9 mouse cellular contexts compared by ENCODE assay signal in genomic region chr11:102555400-102556030, GRCm38 (mm10). TPM values are rescaled to one million over a fixed set of nuclear protein-coding genes. Genes with fewer than 3 reads are reported as not detected.
A peak's percentile ranks its signal among the peaks of the same experiment; 100 is the strongest.
DNase-seq lines count a peak whose midpoint lies in the region; TF ChIP-seq lines count a peak whose summit lies in the region.
"Had no signal": no experiment of that assay in that cellular context is flagged by ENCODE, and none has a peak within 500 bp of the region (broad histone marks: within the 10 kb centered on the region; RNA-seq: fewer than 3 reads in every experiment).

No protein-coding gene starts in this region.

- no peak for TF ChIP-seq POLR2A in spleen, adult 2 months (IDR thresholded peaks at IDR 0.05; ENCODE audit: low read depth, low read length)

- peak; percentile 51 for DNase-seq in gastrocnemius, postnatal 10 days
- no peak for DNase-seq in gastrocnemius, postnatal 25 days
- DNase-seq in spleen, adult 2 months (ENCODE audit: low read depth in 1 of 2, low spot score in 2 of 2) = peak in 1 of 2 experiments; percentile 5
- no peak for DNase-seq in spleen, adult 12 weeks (ENCODE audit: low spot score)
- no peak for DNase-seq in hindbrain, embryonic 10.5 days (ENCODE audit: low spot score)
- DNase-seq in urinary bladder, postnatal 10 days (ENCODE audit: low spot score) = no peak
- no peak for DNase-seq in right cerebral cortex, postnatal 25 days

- peak overlapping the region; percentile 85 for H3K4me3 ChIP-seq in spleen, adult 2 months (ENCODE audit: extremely low read depth, insufficient read depth, insufficient read length)
- H3K4me3 ChIP-seq in hindbrain, embryonic 10.5 days = peak overlapping the region; percentile 95
- H3K4me3 ChIP-seq in macrophage (ENCODE audit: inconsistent target) = peak overlapping the region; percentile 71

- H3K79me2 ChIP-seq in macrophage (ENCODE audit: inconsistent target) = peaks cover 53% of the 10 kb centered on the region

- peaks cover 5% of the 10 kb centered on the region; the same call in 1 of the 2 replicates for H3K4me1 ChIP-seq in spleen, adult 2 months (ENCODE audit: control insufficient read depth, insufficient read depth, insufficient read length)
- H3K4me1 ChIP-seq in hindbrain, embryonic 10.5 days (replicated peaks) = peaks cover 26% of the 10 kb centered on the region

- no peaks in the 10 kb centered on the region for H3K36me3 ChIP-seq in spleen, adult 2 months (ENCODE audit: control insufficient read depth, insufficient read depth, low read length)
- H3K36me3 ChIP-seq in hindbrain, embryonic 10.5 days = peaks cover 12% of the 10 kb centered on the region; the same call in 1 of the 2 replicates
- no peaks in the 10 kb centered on the region for H3K36me3 ChIP-seq in macrophage (ENCODE audit: inconsistent target)

- no peak for TF ChIP-seq CTCF in spleen, adult 2 months (IDR thresholded peaks at IDR 0.05; ENCODE audit: extremely low read depth, insufficient read depth, insufficient read length, insufficient replicate concordance)

- WGBS in spleen, adult 2 months = under 1% methylated on average over 39 of the region's 39 CpGs
- WGBS in hindbrain, embryonic 10.5 days = under 1% methylated on average over 39 of the region's 39 CpGs
- WGBS in macrophage (ENCODE audit: missing documents) = 1% methylated on average over 39 of the region's 39 CpGs

- peak overlapping the region; percentile 89 for H3K27ac ChIP-seq in spleen, adult 2 months (ENCODE audit: insufficient read depth, low read length)
- peak overlapping the region; percentile 98 for H3K27ac ChIP-seq in hindbrain, embryonic 10.5 days
- peak overlapping the region; percentile 37; the same call in 1 of the 2 replicates for H3K27ac ChIP-seq in macrophage

- H3K9me3 ChIP-seq in hindbrain, embryonic 10.5 days = no peaks in the 10 kb centered on the region

- H3K27me3 ChIP-seq in spleen, adult 2 months (ENCODE audit: control insufficient read depth, insufficient read depth, low read length) = no peaks in the 10 kb centered on the region
- no peaks in the 10 kb centered on the region for H3K27me3 ChIP-seq in hindbrain, embryonic 10.5 days (ENCODE audit: insufficient read depth, poor library complexity, severe bottlenecking)

RNA-seq across cellular contexts. Expression of gene Gpatch8, which starts 0.7 kb away (rescaled TPM):
- 10 to 100 TPM; 28.9 to 33.9 TPM for total RNA-seq in gastrocnemius, postnatal 10 days (2021)
- 10 to 100 TPM; 17.5 to 19.6 TPM for total RNA-seq in gastrocnemius, postnatal 25 days (2021)
- polyA plus RNA-seq in spleen, adult 2 months (2012; rRNA removed) = 12.3 and 13.6 TPM in 2 replicates
- polyA plus RNA-seq in hindbrain, embryonic 10.5 days (2016; fragmentation: Nextera tagmentation; extraction: Ambion mirVana) = 63.0 and 66.5 TPM in 2 replicates
- total RNA-seq in macrophage (2018; cell fraction: chromatin; rRNA removed) = 100 to 1,000 TPM in 20 of 26 experiments, 10 to 100 TPM in 6; 74.3 to 184 (median 128) TPM
- total RNA-seq in macrophage (2018; cell fraction: cytosol; rRNA removed) = 10 to 100 TPM; 13.1 to 27.5 (median 21.1) TPM
- total RNA-seq in macrophage (2018; cell fraction: nucleus; rRNA removed) = 10 to 100 TPM; 31.1 to 92.0 (median 53.1) TPM
- 14.4 to 21.0 TPM (median 17.4 TPM) in 3 replicates for polyA plus RNA-seq in macrophage (2018)

RNA-seq across cellular contexts. Expression of gene Gm11627, which starts 23.7 kb away (rescaled TPM):
- total RNA-seq in gastrocnemius, postnatal 10 days (2021) = 1 to 10 TPM in 1 of 2 experiments, under 1 TPM in 1; 0.50 to 1.0 TPM
- under 1 TPM in 1 of 2 experiments, not detected in 1; 0.43 TPM for total RNA-seq in gastrocnemius, postnatal 25 days (2021)
- polyA plus RNA-seq in spleen, adult 2 months (2012; rRNA removed) = 0.27 TPM in 1 of 2 replicates, not detected in the other
- polyA plus RNA-seq in hindbrain, embryonic 10.5 days (2016; fragmentation: Nextera tagmentation; extraction: Ambion mirVana) = 9.0 and 9.1 TPM in 2 replicates
- not detected for total RNA-seq in macrophage (2018; cell fraction: chromatin; rRNA removed)
- not detected for total RNA-seq in macrophage (2018; cell fraction: cytosol; rRNA removed)
- not detected for total RNA-seq in macrophage (2018; cell fraction: nucleus; rRNA removed)
- not detected in 3 replicates for polyA plus RNA-seq in macrophage (2018)
- total RNA-seq: hematopoietic stem cell, adult 5-6 weeks had no signal

RNA-seq across cellular contexts. Expression of gene Fzd2, which starts 48.7 kb away (rescaled TPM):
- 10 to 100 TPM in 1 of 2 experiments, 1 to 10 TPM in 1; 8.0 to 12.5 TPM for total RNA-seq in gastrocnemius, postnatal 10 days (2021)
- total RNA-seq in gastrocnemius, postnatal 25 days (2021) = 1 to 10 TPM; 2.5 to 2.7 TPM
- polyA plus RNA-seq in spleen, adult 2 months (2012; rRNA removed) = 2.9 and 4.2 TPM in 2 replicates
- polyA plus RNA-seq in hindbrain, embryonic 10.5 days (2016; fragmentation: Nextera tagmentation; extraction: Ambion mirVana) = 31.8 and 36.9 TPM in 2 replicates
- 1 to 10 TPM in 1 of 26 experiments, not detected in 25; 7.8 TPM for total RNA-seq in macrophage (2018; cell fraction: chromatin; rRNA removed)
- under 1 TPM in 1 of 26 experiments, not detected in 25; 0.06 TPM for total RNA-seq in macrophage (2018; cell fraction: cytosol; rRNA removed)
- 1 to 10 TPM in 1 of 26 experiments, not detected in 25; 1.0 TPM for total RNA-seq in macrophage (2018; cell fraction: nucleus; rRNA removed)
- polyA plus RNA-seq in macrophage (2018) = not detected in 3 replicates
- total RNA-seq: hematopoietic stem cell, adult 5-6 weeks had no signal

Comparison
In these comparisons a context has a peak if more than half of its experiments do, and no peak if none do; other contexts are left out.
1. H3K27ac ChIP-seq: peak in every context shown above with its lines; median percentile 98 in hindbrain, embryonic 10.5 days; 89 in spleen, adult 2 months; 37 in macrophage.